Mouse (Mus musculus): ENCODE measurements around the gene Mfap2. TPM values are rescaled to one million over a fixed set of nuclear protein-coding genes. Genes with fewer than 3 reads are reported as not detected.

Mfap2 gene
- total RNA-seq, 1 experiment from 2014 or later, result not detected

DNA sequence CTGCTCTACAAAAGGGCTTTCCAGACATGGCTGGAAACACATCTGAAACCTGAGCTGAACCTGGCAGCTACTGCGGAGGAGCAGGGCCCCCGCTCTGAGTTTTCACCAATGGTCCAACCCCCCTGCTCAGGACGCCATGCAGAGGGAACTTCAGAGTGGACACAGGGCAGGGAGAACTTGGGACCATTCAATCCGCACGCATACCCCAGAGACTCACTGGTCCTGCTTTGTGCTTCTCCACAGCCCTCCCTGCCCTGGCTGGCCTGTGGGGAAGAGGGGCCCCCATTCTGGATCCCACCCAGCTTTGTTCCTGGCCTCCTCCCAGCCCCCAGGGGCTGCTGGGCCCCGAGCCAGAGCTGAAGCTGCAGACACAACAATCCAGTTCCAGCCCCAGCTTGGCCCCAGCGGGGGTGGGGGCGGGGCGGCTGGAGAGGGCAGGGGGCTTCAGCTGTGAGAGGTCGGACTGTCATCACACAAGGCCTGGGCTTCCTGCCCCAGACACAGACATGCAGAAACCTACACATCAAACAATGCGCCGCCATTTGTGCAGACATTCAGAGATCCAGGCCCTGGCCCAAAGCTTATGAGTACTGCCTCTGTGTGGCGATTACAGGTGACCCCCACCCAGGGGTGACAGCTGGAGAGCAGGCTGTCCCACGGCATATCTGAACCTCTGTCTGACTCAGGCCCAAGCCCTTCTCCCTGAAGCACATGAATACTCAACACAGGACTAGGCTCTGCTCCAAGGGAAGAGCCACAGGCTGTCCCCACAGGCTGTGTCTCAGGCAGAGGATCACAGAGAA lies 10.8 kb downstream of the Mfap2 start:
- ATAC-seq (replicated peaks; ENCODE audit: low read depth, poor library complexity, severe bottlenecking), result no peak

DNA sequence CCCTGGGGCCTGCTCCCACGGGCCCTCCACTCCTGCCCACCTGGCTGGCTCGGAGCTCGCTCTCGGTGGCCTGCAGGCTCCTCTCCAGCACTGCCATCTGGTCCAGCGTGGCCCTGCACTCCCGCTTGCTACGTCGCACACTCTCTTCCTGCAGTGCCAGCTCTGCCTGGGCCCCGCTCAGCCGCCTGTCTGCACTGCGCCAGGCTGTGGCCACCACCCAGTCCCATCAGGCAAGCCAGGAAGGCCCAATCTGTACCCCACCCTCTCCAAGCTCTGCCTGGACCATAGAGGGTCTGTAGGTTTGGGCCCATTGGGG lies 11.4 kb downstream of the Mfap2 start:
- no peak for ATAC-seq (replicated peaks; ENCODE audit: low read depth, poor library complexity, severe bottlenecking)

DNA sequence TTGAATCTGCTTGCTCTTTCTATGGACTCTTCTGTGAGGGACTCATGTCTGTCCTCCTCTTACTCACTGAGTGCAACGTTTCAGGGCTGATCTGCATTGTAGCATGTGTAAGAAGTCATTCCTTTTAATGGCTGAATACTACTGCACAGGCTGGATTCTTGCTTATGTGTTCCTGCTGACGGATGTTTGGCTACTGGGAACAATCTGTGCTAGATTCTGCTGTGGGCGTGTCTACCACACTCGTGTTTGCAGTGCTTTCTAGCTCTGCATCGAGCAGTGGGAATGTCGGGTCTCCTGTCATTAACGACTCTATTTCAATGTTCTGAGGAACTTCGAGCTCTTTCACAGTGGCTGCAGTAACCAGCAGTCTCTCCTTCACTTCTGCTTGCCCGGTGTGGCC lies 13.8 kb downstream of the Mfap2 start:
- ATAC-seq (replicated peaks; ENCODE audit: low read depth, poor library complexity, severe bottlenecking), result no peak

DNA sequence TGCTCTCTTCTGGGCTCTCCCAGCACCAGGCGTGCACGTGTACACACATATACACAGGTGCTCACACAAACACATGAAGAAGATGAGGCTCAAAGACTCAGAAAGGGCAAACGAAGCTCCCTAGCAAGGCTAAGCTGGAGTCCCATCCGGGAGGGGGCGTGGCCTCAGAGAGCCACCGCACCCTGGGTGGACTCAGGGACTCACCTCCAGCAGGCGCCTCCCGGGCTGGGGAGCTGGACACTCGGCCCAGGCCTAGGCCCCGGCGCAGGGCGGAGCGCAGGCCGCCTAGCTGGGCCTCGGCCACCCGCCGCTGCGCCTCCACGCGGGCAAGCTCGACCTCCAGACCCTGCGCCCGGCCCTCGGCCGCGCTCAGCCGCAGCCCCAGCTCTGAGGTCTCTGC lies 14.8 kb downstream of the Mfap2 start:
- no peak for ATAC-seq (replicated peaks; ENCODE audit: low read depth, poor library complexity, severe bottlenecking)

DNA sequence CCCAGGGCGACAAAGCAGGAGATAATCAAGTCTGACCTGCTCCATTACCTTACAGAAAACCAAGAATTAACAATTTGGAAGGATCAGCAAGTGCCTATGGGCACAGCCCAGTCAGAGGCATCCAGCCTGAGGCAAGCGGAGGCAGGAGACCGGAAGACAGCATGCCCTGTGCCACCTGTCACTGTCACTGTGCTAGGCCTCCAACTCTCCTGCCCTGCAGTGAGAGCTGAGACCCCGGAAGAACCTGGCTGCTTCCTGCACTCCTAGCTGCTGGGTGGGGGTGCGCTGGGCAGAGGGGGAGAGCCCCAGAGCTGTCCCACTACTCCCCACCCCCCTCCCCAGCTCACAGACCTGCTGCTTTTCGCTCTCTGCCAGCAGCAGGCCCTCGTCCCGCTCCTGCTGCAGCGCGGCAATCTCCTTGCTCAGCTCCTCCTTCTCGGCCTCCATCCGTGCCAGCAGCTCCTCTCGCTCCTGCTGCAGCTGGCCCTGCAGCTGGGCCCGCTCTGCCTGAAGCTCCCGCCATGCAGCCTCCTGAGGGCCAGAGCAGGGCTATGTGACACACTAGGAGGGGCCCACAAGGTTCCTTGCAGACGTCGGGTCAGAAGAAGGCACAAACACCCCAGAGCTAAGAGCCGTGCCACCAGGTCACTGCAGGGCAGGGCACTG lies 20.5 kb downstream of the Mfap2 start:
- ATAC-seq (replicated peaks; ENCODE audit: low read depth, poor library complexity, severe bottlenecking), result no peak

DNA sequence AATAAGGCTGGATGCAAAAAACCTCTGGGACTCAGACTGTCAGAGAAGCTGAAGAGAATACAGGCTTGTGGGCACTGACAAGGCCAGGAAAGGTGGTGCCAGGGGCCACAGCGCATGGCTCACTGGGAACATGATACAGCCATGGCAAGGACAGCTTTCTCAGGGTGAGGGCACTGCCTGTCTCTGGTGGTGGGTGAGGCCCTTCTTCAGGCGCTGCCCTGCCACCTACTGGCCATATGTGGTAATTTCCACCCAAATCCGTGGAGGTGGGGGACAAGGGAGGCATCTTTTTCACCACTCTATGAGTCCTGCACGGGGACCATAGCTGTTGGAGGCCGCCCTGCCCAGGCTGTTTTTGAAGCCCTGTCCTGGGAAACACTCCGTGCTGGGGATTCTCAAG lies 21.5 kb downstream of the Mfap2 start:
- peak; percentile 96 for ATAC-seq (replicated peaks; ENCODE audit: low read depth, poor library complexity, severe bottlenecking)

DNA sequence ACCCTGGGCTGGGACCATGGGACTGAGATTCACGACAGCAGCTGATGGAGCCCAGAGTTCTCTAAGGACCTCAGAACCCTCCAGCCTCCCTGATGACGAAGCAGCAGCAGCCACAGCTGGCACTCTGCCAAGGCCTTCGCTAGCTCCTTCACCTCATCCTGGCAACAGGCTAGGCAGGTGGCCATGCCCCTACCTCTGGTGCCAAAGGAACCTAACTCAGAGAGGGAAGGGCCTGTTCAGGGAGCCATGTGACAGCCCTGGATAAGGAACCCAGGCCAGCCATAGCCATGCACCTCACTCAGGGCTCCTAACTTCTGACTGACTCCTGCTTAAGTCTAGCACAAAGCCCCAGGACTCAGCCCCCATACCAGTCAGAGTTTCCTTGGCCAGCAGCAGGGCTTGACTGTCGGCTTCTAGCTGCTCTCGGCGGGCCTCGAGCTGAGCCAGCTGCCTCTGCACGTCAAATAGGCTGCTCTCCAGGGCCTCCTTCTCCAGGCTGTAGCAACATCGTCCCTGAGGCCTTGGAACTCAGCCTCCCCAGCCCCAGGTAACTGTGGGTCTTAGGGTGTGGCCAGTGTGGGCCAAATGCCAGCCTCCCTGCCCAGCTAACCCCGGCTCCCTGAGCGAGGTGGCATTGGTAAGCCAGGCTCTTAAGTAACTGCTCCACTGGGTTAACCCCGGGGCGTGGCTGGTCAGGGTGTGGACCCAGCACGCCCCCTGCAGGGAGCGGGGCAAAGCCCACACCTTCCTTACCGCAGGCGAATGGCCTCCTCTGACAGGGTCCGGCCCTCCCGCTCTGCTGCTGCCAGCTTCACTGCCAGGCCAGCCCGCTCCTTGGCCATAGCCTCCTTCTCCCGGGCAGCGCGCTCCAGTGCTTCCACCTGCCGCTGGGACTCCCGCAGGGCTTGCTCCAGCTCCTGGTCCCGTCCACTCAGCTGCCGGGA lies 23.7 kb downstream of the Mfap2 start:
- peak; percentile 2; the same call in 1 of the 2 replicates for ATAC-seq (replicated peaks; ENCODE audit: low read depth, poor library complexity, severe bottlenecking)

DNA sequence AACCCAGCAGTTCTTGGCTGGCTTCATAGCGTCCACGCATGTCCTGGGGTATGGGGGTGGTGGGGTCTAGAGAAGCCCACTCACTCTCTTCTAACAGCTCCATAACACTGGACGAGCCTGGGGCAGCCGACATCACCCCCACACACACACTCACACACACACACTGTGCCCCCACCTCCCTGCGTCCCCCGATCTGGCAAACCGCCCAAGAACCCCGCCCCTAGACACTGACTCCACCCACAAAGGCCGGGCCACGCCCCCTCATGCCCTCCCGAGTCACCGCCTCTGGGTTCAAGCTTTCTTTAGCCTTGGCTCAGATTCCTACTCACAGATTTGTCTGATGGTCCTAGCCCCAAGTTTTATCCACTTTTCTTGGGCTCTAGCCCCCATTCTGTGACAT lies 30.9 kb downstream of the Mfap2 start:
- ATAC-seq (replicated peaks; ENCODE audit: low read depth, poor library complexity, severe bottlenecking), result no peak

DNA sequence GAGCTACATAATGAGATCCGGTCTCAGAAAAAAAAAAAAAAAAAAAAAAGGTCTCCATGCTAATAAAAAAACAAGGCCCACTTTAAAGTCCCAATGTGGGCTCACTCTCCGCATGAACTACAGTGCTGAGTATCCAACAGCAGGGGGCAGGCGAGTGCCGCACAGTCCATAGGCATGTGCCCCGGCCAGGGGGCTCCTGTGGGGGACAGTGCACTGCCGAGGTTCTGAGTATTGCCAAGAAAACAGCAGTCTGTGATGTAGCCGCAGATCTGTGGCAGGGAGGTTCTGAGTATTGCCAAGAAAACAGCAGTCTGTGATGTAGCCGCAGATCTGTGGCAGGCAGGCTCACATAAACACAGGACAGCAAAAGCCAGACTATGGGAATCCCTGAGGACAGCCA lies 34.6 kb downstream of the Mfap2 start:
- peak; percentile 93 for ATAC-seq (replicated peaks; ENCODE audit: low read depth, poor library complexity, severe bottlenecking)

DNA sequence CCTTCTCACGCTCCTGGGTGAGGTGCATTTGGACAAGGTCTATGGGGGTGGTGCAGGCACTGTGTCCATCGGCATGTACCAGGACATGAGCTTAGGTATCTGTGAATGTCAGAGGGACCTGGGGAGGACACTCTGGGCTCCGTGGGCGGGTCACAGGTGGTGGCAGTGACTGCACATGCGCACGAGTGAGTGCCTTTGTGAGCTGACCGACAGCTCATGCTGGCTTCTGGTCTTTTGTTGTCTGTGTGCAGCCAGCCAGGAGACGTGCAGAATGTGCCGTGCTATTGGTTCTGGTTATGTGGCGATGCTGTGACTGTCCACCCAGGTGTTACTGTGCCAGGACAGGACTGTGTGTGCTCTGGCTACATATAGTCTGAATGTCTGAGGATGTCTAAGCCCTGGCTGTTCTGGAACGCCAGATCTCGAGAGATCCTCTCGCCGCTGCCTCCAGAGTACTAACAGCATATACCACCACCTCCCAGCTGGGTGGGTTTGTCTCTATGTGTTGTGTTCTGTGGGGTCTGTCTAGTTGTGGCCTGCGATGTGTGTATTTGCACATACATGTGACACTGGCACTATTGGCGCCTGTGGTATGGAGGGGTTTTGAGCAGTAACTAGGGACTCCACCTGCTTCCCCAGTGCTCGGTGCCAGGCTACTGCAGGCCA lies 38.7 kb downstream of the Mfap2 start:
- ATAC-seq (replicated peaks; ENCODE audit: low read depth, poor library complexity, severe bottlenecking), result no peak

DNA sequence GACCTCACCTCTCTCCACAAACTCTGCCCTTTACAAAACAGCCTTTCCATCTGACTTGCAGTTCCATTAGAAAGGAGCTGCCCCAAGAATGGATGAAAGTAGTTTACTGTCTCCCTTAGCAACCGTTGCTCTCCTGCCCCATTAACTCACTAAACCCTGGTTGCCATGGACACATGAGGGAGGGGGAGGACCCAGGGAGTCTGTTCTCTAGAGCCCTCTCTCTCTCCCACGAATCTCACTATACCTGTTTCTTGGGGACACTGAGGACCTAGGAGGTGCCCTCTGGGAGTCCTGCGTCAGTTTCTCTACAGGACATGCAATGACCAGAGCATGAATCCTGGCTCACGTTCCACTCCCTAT lies 39.2 kb downstream of the Mfap2 start:
- ATAC-seq (replicated peaks; ENCODE audit: low read depth, poor library complexity, severe bottlenecking), result no peak

DNA sequence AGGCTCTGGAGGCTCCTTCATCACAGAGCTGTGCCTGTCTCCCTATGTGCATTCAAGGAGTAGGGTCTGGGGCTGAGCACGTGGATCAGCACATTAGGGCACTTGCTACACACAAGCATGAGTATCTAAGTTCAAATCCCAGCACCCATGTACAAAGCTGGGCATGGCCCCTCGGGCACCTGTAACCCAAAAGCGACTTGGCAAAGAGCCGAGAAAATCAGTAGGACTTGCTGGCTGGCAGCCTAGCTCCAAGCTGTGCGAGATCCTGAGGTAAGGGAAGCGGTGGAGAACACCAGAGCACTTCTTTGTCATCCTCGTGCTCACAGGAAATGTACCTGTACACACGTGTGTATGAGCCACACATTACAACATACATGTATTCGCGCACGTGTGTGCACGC lies 42.2 kb downstream of the Mfap2 start:
- no peak for ATAC-seq (replicated peaks; ENCODE audit: low read depth, poor library complexity, severe bottlenecking)

DNA sequence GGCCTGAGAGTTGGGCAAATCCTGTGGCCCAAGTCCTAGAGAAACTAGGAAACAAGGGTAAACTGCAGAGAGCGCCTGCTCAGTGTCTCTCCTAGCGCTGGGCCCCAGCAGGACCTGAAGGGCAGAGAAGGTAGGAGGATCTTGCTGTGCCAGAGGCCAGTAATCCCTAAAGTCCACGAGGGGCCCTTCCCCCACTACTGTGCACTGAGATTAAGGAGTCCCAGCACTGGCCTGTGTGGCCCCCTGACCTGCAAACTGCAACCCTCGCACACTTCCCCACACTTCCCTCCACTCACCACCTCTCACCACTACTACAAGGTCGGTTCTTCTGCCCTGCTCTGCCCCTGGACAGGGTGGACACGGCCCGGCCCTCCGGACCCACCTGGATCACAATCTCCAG lies 42.9 kb downstream of the Mfap2 start:
- ATAC-seq (replicated peaks; ENCODE audit: low read depth, poor library complexity, severe bottlenecking), result no peak

DNA sequence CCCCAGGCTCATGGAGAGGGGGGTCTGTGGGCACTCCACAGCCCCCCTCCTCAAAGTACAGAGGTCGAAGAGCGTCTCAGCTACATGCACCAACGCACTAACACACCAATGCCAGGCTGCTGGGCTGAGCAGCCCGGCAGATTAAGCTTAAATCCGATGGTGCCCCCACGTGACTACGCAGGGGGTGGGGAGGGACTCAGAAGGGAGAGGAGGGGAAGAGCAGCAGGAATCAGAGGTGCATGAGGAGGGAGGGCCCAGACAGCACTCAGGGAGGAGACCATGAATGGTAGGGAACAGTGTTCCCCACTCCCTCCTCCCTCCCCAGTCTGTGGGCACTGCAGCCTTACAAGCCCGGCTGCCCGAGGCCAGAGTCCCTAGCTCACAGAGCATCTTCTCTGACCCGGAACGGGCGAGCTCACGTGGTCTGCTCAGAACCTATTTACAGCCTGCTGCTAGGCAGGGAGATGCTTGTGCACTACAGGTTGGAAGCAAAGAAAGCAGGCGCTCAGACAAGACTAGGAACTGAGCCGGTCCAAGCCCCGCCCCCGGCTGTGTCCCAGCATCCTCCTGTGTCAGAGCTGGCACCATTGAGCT lies 43.4 kb downstream of the Mfap2 start:
- no peak for ATAC-seq (replicated peaks; ENCODE audit: low read depth, poor library complexity, severe bottlenecking)

DNA sequence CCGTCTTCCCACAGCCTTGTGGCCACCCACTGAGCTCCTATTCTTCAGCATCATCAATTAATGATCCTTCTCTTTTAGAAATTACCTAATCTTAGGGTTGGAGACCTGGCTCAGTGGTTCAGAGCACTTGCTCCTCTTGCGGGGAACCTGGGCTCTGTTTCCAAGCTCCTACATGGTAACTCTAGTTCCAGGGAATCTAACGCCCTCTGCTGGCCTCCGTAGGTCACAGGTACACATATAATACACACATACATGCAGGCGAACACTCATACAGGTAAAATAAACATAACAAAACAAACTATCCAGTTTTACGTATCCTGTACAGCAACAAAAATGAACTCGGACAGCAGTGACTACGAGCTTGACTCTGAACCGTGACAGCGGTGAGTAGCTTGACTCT lies 46.8 kb downstream of the Mfap2 start:
- no peak for ATAC-seq (replicated peaks; ENCODE audit: low read depth, poor library complexity, severe bottlenecking)

DNA sequence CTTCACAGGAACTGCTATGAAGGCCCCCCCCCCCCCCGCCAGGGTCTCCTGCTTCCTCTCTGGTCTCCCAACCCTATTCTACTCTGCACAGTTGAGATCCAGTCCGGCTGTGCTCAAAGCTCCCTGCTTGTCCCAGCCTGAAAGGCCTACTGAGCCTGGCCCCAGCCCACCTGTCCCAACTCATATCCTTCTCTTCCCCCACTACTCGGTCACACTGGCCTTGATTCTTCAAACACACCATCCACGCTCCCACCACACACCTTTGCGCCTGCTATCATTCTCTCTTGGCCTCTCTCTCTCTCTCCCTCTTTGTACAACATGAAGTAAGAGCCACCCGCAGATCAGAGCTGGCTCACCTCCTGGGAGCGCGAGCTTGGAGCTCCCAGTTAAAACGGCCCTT lies 48.6 kb downstream of the Mfap2 start:
- ATAC-seq (replicated peaks; ENCODE audit: low read depth, poor library complexity, severe bottlenecking), result no peak

DNA sequence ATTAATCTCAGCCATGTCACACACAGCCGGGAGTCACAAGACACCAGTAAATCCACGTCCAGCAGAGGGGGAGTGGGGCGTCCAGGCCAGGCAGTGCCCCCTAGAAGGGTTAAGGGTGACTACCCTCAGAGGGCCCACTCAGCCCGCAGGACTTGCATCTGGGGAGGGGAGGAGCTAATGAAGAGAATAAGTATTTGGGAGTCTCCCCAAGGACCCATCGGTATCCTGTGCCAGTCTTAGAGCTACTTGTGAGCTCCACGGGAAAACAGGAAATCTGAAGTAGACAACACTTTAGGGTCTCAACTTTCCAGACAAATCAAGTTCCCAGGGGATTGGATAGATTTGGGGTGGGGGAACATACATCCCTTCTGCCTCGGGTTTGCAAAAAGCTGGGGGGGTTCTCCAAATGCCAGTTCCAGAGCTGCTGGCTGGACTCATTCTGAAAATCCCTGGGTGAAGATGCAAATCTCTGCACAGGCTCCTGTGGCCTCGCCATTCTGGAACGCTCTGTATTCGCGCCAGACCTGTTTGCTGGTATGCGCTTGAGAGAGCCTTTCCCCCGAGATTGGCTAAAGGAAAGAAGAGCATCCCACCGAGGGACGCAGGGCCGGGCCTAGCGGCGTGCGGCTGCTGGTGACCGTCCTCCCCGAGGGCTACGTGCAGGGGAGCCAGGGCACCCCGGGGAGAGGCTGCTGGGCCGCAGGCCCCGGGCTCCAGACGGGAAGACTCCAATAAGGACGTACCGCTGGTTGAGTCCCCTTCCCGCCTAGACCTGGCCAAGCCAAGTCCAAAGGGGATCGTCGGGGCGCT lies 49.6 kb downstream of the Mfap2 start:
- no peak for ATAC-seq (replicated peaks; ENCODE audit: low read depth, poor library complexity, severe bottlenecking)

DNA sequence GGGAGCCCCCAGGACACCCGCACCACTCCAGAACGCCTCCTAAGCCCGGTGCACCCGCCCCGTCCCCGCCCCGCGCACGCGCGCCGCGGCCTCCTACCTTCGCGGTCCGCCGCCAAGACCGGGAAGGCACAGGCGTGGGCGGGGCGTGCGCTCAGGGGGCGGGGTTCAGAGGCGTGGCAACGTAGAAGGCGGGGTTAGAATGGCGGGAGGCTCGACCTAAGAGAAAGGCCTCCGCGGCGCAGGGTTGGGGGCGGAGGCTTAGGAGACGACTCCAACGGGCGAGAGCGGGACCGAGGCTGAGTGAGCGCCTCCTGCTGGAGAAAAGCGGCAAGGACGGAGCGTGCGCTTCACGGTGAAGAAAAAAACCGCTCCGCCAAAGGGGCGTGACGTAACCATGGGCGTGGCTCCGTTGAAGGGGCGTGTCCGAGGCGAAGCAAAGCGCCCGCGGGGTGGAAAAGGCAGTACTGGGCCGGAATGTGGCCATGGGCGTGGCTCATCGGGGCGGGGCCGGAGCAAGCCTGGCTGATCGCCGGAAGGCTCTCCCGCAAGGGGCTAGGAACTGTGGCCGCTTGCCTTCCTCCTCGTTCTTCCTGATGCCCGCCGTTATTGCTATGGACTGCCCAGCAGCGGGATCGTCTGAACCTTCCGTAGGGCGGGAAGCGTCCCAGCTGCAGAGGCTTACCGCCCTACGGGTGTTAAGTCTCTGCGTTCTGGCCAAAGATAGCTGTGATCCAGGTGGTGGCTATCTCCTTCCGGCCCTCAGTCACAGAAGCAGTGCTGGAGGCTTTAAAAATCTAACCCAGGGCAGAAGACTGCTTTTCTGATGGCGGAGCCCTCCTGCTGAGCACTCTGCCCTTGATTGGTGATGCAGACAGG lies 50.4 kb downstream of the Mfap2 start, which contains the start of gene Crocc:
Crocc (minus strand) TSS at position 125 of the 876 bp plus-strand sequence.
- peak; percentile 87 for ATAC-seq (replicated peaks; ENCODE audit: low read depth, poor library complexity, severe bottlenecking)

All from common myeloid progenitor, adult 5-6 weeks (primary cell).